Mouse (Mus musculus) embryonic facial prominence, embryonic 13.5 days (tissue): Measurements from ENCODE around the gene Fam168b. TPM values are rescaled to one million over a fixed set of nuclear protein-coding genes. Genes with fewer than 3 reads are reported as not detected.

Experiments
- ATAC-seq: fragments of 200-750 bp; cut with Nextera tagmentation; 2 replicates; pipeline ENCODE4 v1.8.0; 2017; ENCODE audit warnings: low read depth; ENCODE audit not compliant: insufficient number of reproducible peaks, insufficient read depth, low FRiP score, low TSS enrichment
- H3K27ac ChIP-seq: fragments of 300-500 bp; sonication (generic); 2 replicates; pipeline ENCODE4 v1.5.1; 2015; ENCODE audit warnings: moderate library complexity, mild to moderate bottlenecking, inconsistent platforms
- H3K27me3 ChIP-seq: fragments of 300-500 bp; sonication (generic); 2 replicates; pipeline ENCODE4 v1.6.1; 2015; ENCODE audit warnings: mild to moderate bottlenecking, inconsistent platforms
- H3K36me3 ChIP-seq: fragments of 300-500 bp; sonication (generic); 2 replicates; pipeline ENCODE4 v1.6.1; 2015; ENCODE audit warnings: mild to moderate bottlenecking, inconsistent platforms
- H3K4me1 ChIP-seq: fragments of 300-500 bp; sonication (generic); 2 replicates; pipeline ENCODE4 v1.6.1; 2015; ENCODE audit warnings: inconsistent platforms
- H3K4me2 ChIP-seq: fragments of 300-500 bp; sonication (generic); 2 replicates; pipeline ENCODE4 v1.6.1; 2015; ENCODE audit warnings: moderate library complexity, mild to moderate bottlenecking, inconsistent platforms
- H3K4me3 ChIP-seq: fragments of 300-500 bp; sonication (generic); 2 replicates; pipeline ENCODE4 v1.5.1; 2015; ENCODE audit warnings: mild to moderate bottlenecking, inconsistent platforms
- H3K9ac ChIP-seq: fragments of 300-500 bp; sonication (generic); 2 replicates; pipeline ENCODE4 v1.6.1; 2015; ENCODE audit warnings: mild to moderate bottlenecking, inconsistent platforms
- H3K9me3 ChIP-seq: fragments of 300-500 bp; sonication (generic); 2 replicates; pipeline ENCODE4 v1.6.1; 2016; ENCODE audit warnings: inconsistent platforms
- WGBS: fragments of 180-500 bp; shearing (Covaris S2); methylation state at CpG from one replicate; pipeline ENCODE4 v1.1.7; 2015; ENCODE audit warnings: mixed read lengths; 5-methylcytosine and 5-hydroxymethylcytosine counted together
- polyA plus RNA-seq: library from polyadenylated mRNA; unstranded; fragments of >200 nt; fragmentation: Nextera tagmentation; extraction: Ambion mirVana; gene quantifications from 2 replicates; pipeline ENCODE4 v1.2.1, GENCODE M21; 2015

The Fam168b gene
- polyA plus RNA-seq, 1 experiment from 2014 or later, result 91.8 TPM

DNA sequence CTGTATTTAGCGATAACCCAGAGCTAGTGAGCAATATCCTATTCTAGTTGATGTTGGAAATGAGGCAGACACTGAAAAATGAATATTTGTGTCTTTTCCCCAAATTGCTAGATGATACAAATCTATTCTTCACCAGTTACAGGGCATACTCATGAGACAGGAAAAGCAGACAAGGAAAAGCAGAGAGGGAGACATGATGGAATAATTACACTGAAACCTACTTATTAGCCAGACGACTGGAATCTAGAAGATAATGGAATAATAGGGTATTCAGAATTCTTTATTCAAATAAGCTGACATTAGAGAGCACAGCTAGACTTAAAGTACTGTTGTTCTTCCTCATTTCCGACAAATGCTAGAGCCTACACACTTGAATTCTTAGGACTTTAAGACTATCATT is 67.0 kb downstream of the Fam168b start:
- H3K4me1 ChIP-seq, result no peaks in the 10 kb centered on the region
- H3K36me3 ChIP-seq, result no peaks in the 10 kb centered on the region
- WGBS, result 73% methylated on average over 3 of the region's 3 CpGs
- H3K9ac ChIP-seq, result no peak overlapping the region
- no peaks in the 10 kb centered on the region for H3K27me3 ChIP-seq
- 0 out of 2 replicates have a peak, but pooled peaks cover 4% of the 10 kb centered on the region for H3K9me3 ChIP-seq
- H3K4me3 ChIP-seq, result no peak overlapping the region
- no peak overlapping the region for H3K27ac ChIP-seq
- ATAC-seq, result no peak
- no peak overlapping the region for H3K4me2 ChIP-seq

DNA sequence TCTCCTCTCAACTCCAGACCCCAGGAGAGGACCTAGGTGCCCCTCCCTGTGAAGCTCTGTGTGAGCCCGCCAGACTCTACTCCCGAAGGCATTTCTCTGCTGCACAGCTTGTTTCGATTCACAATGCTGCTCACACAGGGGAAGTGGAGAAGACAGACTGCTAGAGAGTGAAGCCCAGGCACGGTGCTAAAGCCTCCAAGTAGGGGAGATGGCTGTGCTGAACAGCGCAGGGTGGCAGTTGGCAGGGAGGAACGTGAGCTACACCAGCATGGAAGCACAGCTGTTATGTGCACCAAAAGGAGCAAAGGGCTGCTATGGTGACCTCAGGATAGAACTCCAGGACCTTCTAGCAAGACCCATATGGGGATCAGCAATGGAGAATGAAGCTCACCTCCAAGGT is 74.0 kb downstream of the Fam168b start:
- H3K4me1 ChIP-seq, result no peaks in the 10 kb centered on the region
- H3K4me2 ChIP-seq, result no peak overlapping the region
- no peak overlapping the region for H3K27ac ChIP-seq
- H3K9me3 ChIP-seq, result no peaks in the 10 kb centered on the region
- H3K36me3 ChIP-seq, result no peaks in the 10 kb centered on the region
- H3K27me3 ChIP-seq, result no peaks in the 10 kb centered on the region
- 62% methylated on average over 6 of the region's 6 CpGs for WGBS
- no peak overlapping the region for H3K9ac ChIP-seq
- ATAC-seq, result no peak
- H3K4me3 ChIP-seq, result no peak overlapping the region

DNA sequence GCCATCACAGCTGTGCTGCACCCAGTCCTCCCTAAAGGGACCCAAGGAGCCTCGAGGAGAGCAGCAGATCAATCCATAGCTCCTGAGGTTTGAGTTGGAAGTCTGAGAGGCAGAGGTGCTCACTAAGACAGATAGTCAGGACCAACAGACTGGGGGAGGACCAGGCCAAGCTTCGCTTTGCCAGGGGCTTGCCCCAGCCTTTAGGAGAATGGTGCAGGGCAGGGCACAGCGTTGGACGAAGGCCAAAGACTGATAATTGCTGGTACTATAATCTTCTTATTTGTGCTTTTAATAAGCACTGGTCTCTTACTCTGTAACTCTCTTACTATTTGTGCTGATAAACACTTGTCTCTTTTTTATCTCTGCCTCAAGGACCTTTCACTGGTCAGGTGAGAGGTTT is 75.0 kb downstream of the Fam168b start:
- no peaks in the 10 kb centered on the region for H3K27me3 ChIP-seq
- H3K4me3 ChIP-seq, result no peak overlapping the region
- no peaks in the 10 kb centered on the region for H3K4me1 ChIP-seq
- H3K9ac ChIP-seq, result no peak overlapping the region
- no peak overlapping the region for H3K27ac ChIP-seq
- 73% methylated on average over 4 of the region's 4 CpGs for WGBS
- H3K4me2 ChIP-seq, result no peak overlapping the region
- H3K9me3 ChIP-seq, result no peaks in the 10 kb centered on the region
- no peak for ATAC-seq
- H3K36me3 ChIP-seq, result no peaks in the 10 kb centered on the region

DNA sequence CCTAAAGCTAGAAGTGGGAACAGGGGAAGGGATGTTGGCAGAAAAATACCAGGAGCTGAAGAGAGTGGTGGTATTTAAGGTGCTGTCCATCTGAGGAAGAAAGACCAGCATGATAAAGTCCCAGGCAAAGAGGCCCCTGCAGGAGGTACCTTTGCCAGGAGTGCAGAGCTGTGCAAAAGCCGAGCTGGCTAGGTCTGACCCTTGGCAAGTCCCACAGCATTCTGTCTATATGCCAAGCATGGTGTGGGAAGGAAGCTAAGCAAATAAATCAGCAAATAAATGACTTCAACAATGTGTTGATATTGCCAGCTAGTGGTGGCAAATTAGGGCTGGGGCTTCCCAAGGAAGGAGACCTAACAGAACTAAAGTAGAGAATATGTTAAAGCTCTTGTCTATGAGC is 76.0 kb downstream of the Fam168b start:
- ATAC-seq, result no peak

More for the DNA sequence above, 76.0 kb downstream of the Fam168b start:
- Histone ChIP-seq H3K9me3 (no peaks in the 10 kb centered on the region), H3K9ac (no peak overlapping the region), H3K27me3 (no peaks in the 10 kb centered on the region), H3K4me3 (no peak overlapping the region), H3K4me2 (no peak overlapping the region), H3K4me1 (no peaks in the 10 kb centered on the region), H3K36me3 (no peaks in the 10 kb centered on the region), H3K27ac (no peak overlapping the region)
- WGBS, result 54% methylated on average over 1 of the region's 1 CpGs

Other genes with a start within 250 kb of the Fam168b start
- gene Plekhb2, start 6.9 kb upstream of the Fam168b start, polyA plus RNA-seq, result 11.6 and 15.2 TPM in 2 replicates